Mouse (Mus musculus): ENCODE measurements around the gene Trio. TPM values are rescaled to one million over a fixed set of nuclear protein-coding genes. Genes with fewer than 3 reads are reported as not detected.
A peak's percentile ranks its signal among the peaks of the same experiment; 100 is the strongest.

Gene Trio
- polyA plus RNA-seq, 1 experiment from 2014 or later, result 5.1 TPM

DNA sequence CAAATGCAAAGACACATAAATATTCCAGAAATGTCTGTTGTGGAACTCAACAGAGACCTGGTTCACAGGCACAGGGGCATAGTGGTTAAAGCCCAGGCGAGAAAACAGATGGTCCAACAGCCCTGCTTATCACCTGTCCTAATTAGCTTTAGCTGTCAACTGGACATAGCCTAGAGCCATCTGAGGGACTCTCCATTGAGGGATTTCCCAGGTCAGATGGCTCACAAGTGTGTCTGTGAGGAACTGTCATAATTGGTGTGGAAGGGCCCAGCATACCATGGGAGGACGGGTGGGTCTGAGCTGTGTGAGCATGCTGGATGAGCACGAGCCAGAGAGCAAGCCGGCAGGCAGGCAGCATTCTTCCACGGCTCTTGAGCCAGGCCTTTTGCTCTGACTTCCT lies 118.0 kb downstream of the Trio start:
- WGBS (ENCODE audit: insufficient replicate concordance), result 69% methylated on average over 5 of the region's 5 CpGs

DNA sequence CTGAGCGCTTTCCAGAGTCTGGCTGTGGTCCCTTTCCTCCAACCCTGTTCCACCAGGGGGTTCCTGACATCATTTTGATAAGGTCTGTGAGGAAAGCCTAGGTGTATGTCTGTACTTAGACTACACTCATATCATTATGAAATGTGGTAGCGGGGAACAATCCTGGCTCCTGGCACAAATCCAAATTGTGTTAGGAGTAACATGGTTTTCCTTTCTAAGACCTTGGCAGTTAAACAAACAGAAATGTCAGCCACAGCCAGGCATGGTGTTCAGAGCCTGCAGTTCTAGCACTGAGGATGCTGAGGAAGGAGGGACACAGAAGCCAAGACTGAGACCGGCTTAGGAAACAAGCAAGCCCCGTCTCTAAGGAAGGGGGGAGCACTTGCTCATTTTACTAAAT lies 119.2 kb downstream of the Trio start:
- ATAC-seq, result no peak
- no peak for DNase-seq
- Histone ChIP-seq H3K9ac (replicated peaks) (no peak overlapping the region), H3K36me3 (replicated peaks; ENCODE audit: insufficient read depth, low read length) (peaks cover 4% of the 10 kb centered on the region; the same call in 1 of the 2 replicates), H3K4me2 (ENCODE audit: low read depth, low read length) (no peak overlapping the region), H3K4me3 (ENCODE audit: low read depth, low read length) (no peak overlapping the region), H3K9me3 (ENCODE audit: low read length) (no peaks in the 10 kb centered on the region), H3K27ac (ENCODE audit: low read depth) (no peak overlapping the region), H3K27me3 (ENCODE audit: insufficient read depth, low read length) (no peaks in the 10 kb centered on the region), H3K4me1 (ENCODE audit: insufficient read depth) (no peaks in the 10 kb centered on the region)
- 79% methylated on average over 4 of the region's 4 CpGs for WGBS (ENCODE audit: insufficient replicate concordance)
- TF ChIP-seq EP300 (IDR thresholded peaks at IDR 0.05; ENCODE audit: low read depth) (no peak), CTCF (IDR thresholded peaks at IDR 0.05; ENCODE audit: low read depth) (no peak)

More for the DNA sequence above, 118.0 kb downstream of the Trio start:
- Histone ChIP-seq H3K36me3 (replicated peaks; ENCODE audit: insufficient read depth, low read length) (peaks cover 4% of the 10 kb centered on the region; the same call in 1 of the 2 replicates), H3K4me1 (ENCODE audit: insufficient read depth) (no peaks in the 10 kb centered on the region), H3K27me3 (ENCODE audit: insufficient read depth, low read length) (no peaks in the 10 kb centered on the region), H3K27ac (ENCODE audit: low read depth) (no peak overlapping the region), H3K9me3 (ENCODE audit: low read length) (no peaks in the 10 kb centered on the region), H3K9ac (replicated peaks) (no peak overlapping the region), H3K4me3 (ENCODE audit: low read depth, low read length) (no peak overlapping the region), H3K4me2 (ENCODE audit: low read depth, low read length) (no peak overlapping the region)
- no peak for DNase-seq
- ATAC-seq, result no peak
- TF ChIP-seq CTCF (IDR thresholded peaks at IDR 0.05; ENCODE audit: low read depth) (no peak), EP300 (IDR thresholded peaks at IDR 0.05; ENCODE audit: low read depth) (no peak)

DNA sequence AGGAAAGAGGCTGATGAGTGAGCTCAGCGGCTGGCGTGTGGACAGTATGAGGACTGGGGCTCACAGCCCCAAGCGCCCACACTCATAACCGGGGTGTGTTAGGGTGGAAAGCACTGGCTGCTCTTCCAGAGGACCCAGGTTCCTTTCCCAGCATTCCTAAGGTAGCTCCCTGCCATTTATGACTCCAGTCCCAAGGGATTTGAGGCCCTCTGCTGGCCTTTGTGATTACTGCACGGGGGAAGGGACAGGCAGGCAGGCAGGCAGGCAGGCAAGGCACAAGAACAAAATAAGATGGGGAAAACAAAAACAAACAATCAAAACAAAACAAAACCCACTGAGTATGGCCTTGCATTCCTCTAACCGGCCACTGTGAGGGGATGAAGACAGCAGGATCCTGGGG lies 120.3 kb downstream of the Trio start:
- Histone ChIP-seq H3K36me3 (replicated peaks; ENCODE audit: insufficient read depth, low read length) (peaks cover 8% of the 10 kb centered on the region; the same call in 1 of the 2 replicates), H3K4me1 (ENCODE audit: insufficient read depth) (no peaks in the 10 kb centered on the region), H3K9ac (replicated peaks) (no peak overlapping the region), H3K27ac (ENCODE audit: low read depth) (no peak overlapping the region), H3K4me3 (ENCODE audit: low read depth, low read length) (no peak overlapping the region), H3K4me2 (ENCODE audit: low read depth, low read length) (no peak overlapping the region), H3K27me3 (ENCODE audit: insufficient read depth, low read length) (no peaks in the 10 kb centered on the region), H3K9me3 (ENCODE audit: low read length) (no peaks in the 10 kb centered on the region)
- DNase-seq (peak; percentile 56), ATAC-seq (no peak)
- WGBS (ENCODE audit: insufficient replicate concordance), result 69% methylated on average over 6 of the region's 6 CpGs
- TF ChIP-seq CTCF (IDR thresholded peaks at IDR 0.05; ENCODE audit: low read depth) (peak; percentile 64), EP300 (IDR thresholded peaks at IDR 0.05; ENCODE audit: low read depth) (no peak)

DNA sequence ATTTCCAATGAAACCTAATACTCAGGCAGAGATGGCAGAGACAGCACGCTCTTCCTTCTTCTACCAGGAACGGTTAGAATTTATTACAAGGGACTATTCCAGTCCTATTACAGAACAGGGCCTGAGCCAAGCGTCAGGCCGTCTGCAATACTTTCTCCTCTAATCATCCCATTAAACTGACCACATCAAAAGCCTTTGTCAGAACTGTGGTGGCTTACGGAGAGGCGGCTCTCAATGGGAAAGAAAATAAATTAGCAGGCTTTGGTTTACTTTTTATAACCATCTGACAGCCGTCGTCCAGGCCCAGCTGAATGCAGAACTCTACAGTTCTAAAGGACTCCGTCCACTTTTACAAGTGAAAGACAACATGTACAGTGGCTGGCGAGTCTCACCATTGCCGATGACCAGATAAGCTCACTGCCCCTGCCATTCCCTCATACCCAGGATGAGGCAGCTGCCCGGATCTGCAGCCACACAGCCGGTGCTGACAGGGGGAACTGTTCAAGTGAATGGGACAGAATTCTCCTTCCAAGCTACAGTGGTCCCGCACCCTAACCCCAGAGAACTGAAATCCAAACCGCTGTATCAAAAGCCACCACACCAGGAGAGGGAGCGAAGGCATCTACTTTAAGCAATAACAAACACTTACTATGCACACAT lies 121.2 kb downstream of the Trio start:
- H3K36me3 ChIP-seq (replicated peaks; ENCODE audit: insufficient read depth, low read length), result peaks cover 8% of the 10 kb centered on the region; the same call in 1 of the 2 replicates
- no peak overlapping the region for H3K9ac ChIP-seq (replicated peaks)
- WGBS (ENCODE audit: insufficient replicate concordance), result 84% methylated on average over 16 of the region's 16 CpGs
- DNase-seq (no peak), ATAC-seq (no peak)
- no peak overlapping the region for H3K27ac ChIP-seq (ENCODE audit: low read depth)
- TF ChIP-seq EP300 (IDR thresholded peaks at IDR 0.05; ENCODE audit: low read depth) (no peak), CTCF (IDR thresholded peaks at IDR 0.05; ENCODE audit: low read depth) (no peak)
- H3K9me3 ChIP-seq (ENCODE audit: low read length), result no peaks in the 10 kb centered on the region
- H3K4me2 ChIP-seq (ENCODE audit: low read depth, low read length), result no peak overlapping the region
- no peaks in the 10 kb centered on the region for H3K4me1 ChIP-seq (ENCODE audit: insufficient read depth)
- no peak overlapping the region for H3K4me3 ChIP-seq (ENCODE audit: low read depth, low read length)
- no peaks in the 10 kb centered on the region for H3K27me3 ChIP-seq (ENCODE audit: insufficient read depth, low read length)

DNA sequence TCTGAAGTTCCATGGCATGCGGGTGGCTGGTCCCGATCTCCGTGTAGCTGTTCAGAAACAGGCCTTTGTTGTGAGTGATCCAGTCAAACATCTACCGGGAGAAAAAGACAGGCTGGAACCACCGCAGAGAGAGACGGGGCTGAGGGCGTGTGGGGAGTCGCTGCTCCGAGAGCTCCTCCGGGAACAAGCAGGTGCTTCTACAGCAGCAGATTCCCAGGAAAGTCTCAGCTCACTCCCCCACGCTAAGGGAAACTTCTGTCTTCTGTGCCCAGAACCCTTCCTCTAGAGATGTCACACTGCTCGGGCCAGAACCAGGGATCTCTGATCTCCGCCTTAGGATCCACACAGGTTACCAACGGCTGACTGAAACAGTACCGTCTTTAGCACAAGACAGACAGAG lies 124.4 kb downstream of the Trio start:
- ATAC-seq (no peak), DNase-seq (no peak)
- TF ChIP-seq EP300 (IDR thresholded peaks at IDR 0.05; ENCODE audit: low read depth), result no peak
- TF ChIP-seq CTCF (IDR thresholded peaks at IDR 0.05; ENCODE audit: low read depth), result no peak
- Histone ChIP-seq H3K4me3 (ENCODE audit: low read depth, low read length) (no peak overlapping the region), H3K9ac (replicated peaks) (no peak overlapping the region), H3K27me3 (ENCODE audit: insufficient read depth, low read length) (no peaks in the 10 kb centered on the region), H3K36me3 (replicated peaks; ENCODE audit: insufficient read depth, low read length) (peaks cover 12% of the 10 kb centered on the region), H3K9me3 (ENCODE audit: low read length) (no peaks in the 10 kb centered on the region), H3K4me1 (ENCODE audit: insufficient read depth) (no peaks in the 10 kb centered on the region), H3K4me2 (ENCODE audit: low read depth, low read length) (no peak overlapping the region), H3K27ac (ENCODE audit: low read depth) (no peak overlapping the region)
- WGBS (ENCODE audit: insufficient replicate concordance), result 91% methylated on average over 15 of the region's 15 CpGs

- Histone ChIP-seq H3K27ac (ENCODE audit: low read depth) (no peak overlapping the region), H3K4me3 (ENCODE audit: low read depth, low read length) (no peak overlapping the region), H3K27me3 (ENCODE audit: insufficient read depth, low read length) (no peaks in the 10 kb centered on the region), H3K36me3 (replicated peaks; ENCODE audit: insufficient read depth, low read length) (peaks cover 8% of the 10 kb centered on the region), H3K4me1 (ENCODE audit: insufficient read depth) (no peaks in the 10 kb centered on the region), H3K9ac (replicated peaks) (no peak overlapping the region), H3K4me2 (ENCODE audit: low read depth, low read length) (no peak overlapping the region), H3K9me3 (ENCODE audit: low read length) (no peaks in the 10 kb centered on the region)
- WGBS (ENCODE audit: insufficient replicate concordance), result 56% methylated on average over 6 of the region's 6 CpGs
- ATAC-seq (no peak), DNase-seq (no peak)
- TF ChIP-seq EP300 (IDR thresholded peaks at IDR 0.05; ENCODE audit: low read depth), result no peak
- TF ChIP-seq CTCF (IDR thresholded peaks at IDR 0.05; ENCODE audit: low read depth), result no peak
Measured at GRCm38 (mm10) chr15:27898795-27899406, 126.7 kb downstream of the Trio start.

Measured in liver, postnatal 0 days (tissue).